Mouse (Mus musculus) testis, adult 2 months (tissue): ENCODE measurements around the gene Ltbp1. TPM values are rescaled to one million over a fixed set of nuclear protein-coding genes. Genes with fewer than 3 reads are reported as not detected.

ENCODE experiments used
- H3K27ac ChIP-seq: fragments of 200-500 bp; 2 replicates; pipeline ENCODE4 v1.5.1; 2012; ENCODE audit warnings: low read depth, low read length; ENCODE audit not compliant: control insufficient read depth, insufficient read depth
- H3K27me3 ChIP-seq: fragments of 200-500 bp; 2 replicates; pipeline ENCODE4 v1.6.1; 2012; ENCODE audit warnings: mild to moderate bottlenecking, low read length, moderate library complexity; ENCODE audit not compliant: control insufficient read depth, insufficient read depth
- H3K36me3 ChIP-seq: fragments of 200-500 bp; 2 replicates; pipeline ENCODE4 v1.6.1; 2012; ENCODE audit warnings: mild to moderate bottlenecking, low read length; ENCODE audit not compliant: control insufficient read depth, insufficient read depth
- H3K4me1 ChIP-seq: fragments of 200-500 bp; 2 replicates; pipeline ENCODE4 v1.6.1; 2012; ENCODE audit warnings: low read length; ENCODE audit not compliant: control insufficient read depth, insufficient read depth
- H3K4me3 ChIP-seq: fragments of 200-500 bp; 2 replicates; pipeline ENCODE4 v1.5.1; 2012; ENCODE audit warnings: low read depth, mild to moderate bottlenecking, low read length, moderate library complexity, mixed read lengths; ENCODE audit not compliant: control insufficient read depth
- CTCF ChIP-seq: fragments of 200-500 bp; IDR thresholded peaks from 2 replicates; pipeline ENCODE4 v1.5.1; 2012; ENCODE audit warnings: low read depth, mild to moderate bottlenecking, inconsistent platforms, low read length, moderate library complexity; ENCODE audit not compliant: control insufficient read depth, insufficient read depth, insufficient replicate concordance
- POLR2A ChIP-seq: fragments of 200-500 bp; IDR thresholded peaks from 2 replicates; pipeline ENCODE4 v1.6.1; 2012; ENCODE audit warnings: low read depth, mild to moderate bottlenecking, inconsistent platforms, low read length, moderate library complexity; ENCODE audit not compliant: control insufficient read depth
- polyA plus RNA-seq: library from polyadenylated mRNA; depleted of rRNA; stranded (reverse); fragments of >200 nt; gene quantifications from 2 replicates; pipeline ENCODE4 v1.2.3, GENCODE M21; 2012

Gene Ltbp1
- polyA plus RNA-seq, 1 experiment = 2.9 TPM

GRCm38 (mm10) chr17:75371650-75372049 lies 366.3 kb downstream of the Ltbp1 start:
- H3K36me3 ChIP-seq = no peaks in the 10 kb centered on the region
- H3K4me3 ChIP-seq = no peak overlapping the region
- no peaks in the 10 kb centered on the region for H3K4me1 ChIP-seq
- TF ChIP-seq POLR2A = no peak
- no peak overlapping the region for H3K27ac ChIP-seq
- no peaks in the 10 kb centered on the region for H3K27me3 ChIP-seq

- Histone ChIP-seq H3K27me3 (no peaks in the 10 kb centered on the region), H3K4me1 (no peaks in the 10 kb centered on the region), H3K27ac (no peak overlapping the region), H3K36me3 (no peaks in the 10 kb centered on the region), H3K4me3 (no peak overlapping the region)
- no peak for TF ChIP-seq POLR2A
- TF ChIP-seq CTCF = peak; percentile 84; the same call in 1 of the 2 replicates
These were observed 367.0 kb downstream of the Ltbp1 start for GRCm38 (mm10) chr17:75372371-75372770.

GRCm38 (mm10) chr17:75374287-75375024 lies 369.1 kb downstream of the Ltbp1 start:
- Histone ChIP-seq H3K27me3 (no peaks in the 10 kb centered on the region), H3K36me3 (no peaks in the 10 kb centered on the region), H3K4me1 (no peaks in the 10 kb centered on the region), H3K27ac (no peak overlapping the region), H3K4me3 (no peak overlapping the region)
- TF ChIP-seq CTCF (no peak), POLR2A (no peak)

GRCm38 (mm10) chr17:75378256-75378871 lies 373.0 kb downstream of the Ltbp1 start:
- Histone ChIP-seq H3K27me3 (no peaks in the 10 kb centered on the region), H3K4me1 (no peaks in the 10 kb centered on the region), H3K27ac (no peak overlapping the region), H3K36me3 (no peaks in the 10 kb centered on the region), H3K4me3 (no peak overlapping the region)
- TF ChIP-seq POLR2A (no peak), CTCF (no peak)

- Histone ChIP-seq H3K27me3 (no peaks in the 10 kb centered on the region), H3K4me1 (no peaks in the 10 kb centered on the region), H3K36me3 (no peaks in the 10 kb centered on the region), H3K4me3 (no peak overlapping the region), H3K27ac (no peak overlapping the region)
- TF ChIP-seq POLR2A (no peak), CTCF (no peak)
These were observed 374.8 kb downstream of the Ltbp1 start for GRCm38 (mm10) chr17:75380167-75380566.

- H3K27me3 ChIP-seq = no peaks in the 10 kb centered on the region
These were observed 383.0 kb downstream of the Ltbp1 start for GRCm38 (mm10) chr17:75388402-75388801.

GRCm38 (mm10) chr17:75390142-75390541 lies 384.8 kb downstream of the Ltbp1 start:
- Histone ChIP-seq H3K27ac (no peak overlapping the region), H3K36me3 (no peaks in the 10 kb centered on the region), H3K27me3 (no peaks in the 10 kb centered on the region), H3K4me1 (no peaks in the 10 kb centered on the region), H3K4me3 (no peak overlapping the region)
- no peak for TF ChIP-seq CTCF
- no peak for TF ChIP-seq POLR2A

More at GRCm38 (mm10) chr17:75388402-75388801, 383.0 kb downstream of the Ltbp1 start:
- Histone ChIP-seq H3K36me3 (no peaks in the 10 kb centered on the region), H3K4me3 (no peak overlapping the region), H3K27ac (no peak overlapping the region), H3K4me1 (no peaks in the 10 kb centered on the region)
- no peak for TF ChIP-seq CTCF
- TF ChIP-seq POLR2A = no peak
